Mouse (Mus musculus): ENCODE data around the gene Supt3. TPM values are rescaled to one million over a fixed set of nuclear protein-coding genes. Genes with fewer than 3 reads are reported as not detected.

Supt3 gene
- polyA plus RNA-seq (2015; fragmentation: Nextera tagmentation; extraction: Ambion mirVana) = 24.2 and 27.3 TPM in 2 replicates

- H3K4me2 ChIP-seq (ENCODE audit: low read length) = peak within 1 kb of the TSS; percentile 63
- H3K9ac ChIP-seq (ENCODE audit: low read depth, low read length) = peak within 1 kb of the TSS; percentile 97
- H3K36me3 ChIP-seq (ENCODE audit: control insufficient read depth, insufficient read depth, low read length) = no peaks in the 10 kb centered on the region
- peak; percentile 98 for ATAC-seq
- no peaks in the 10 kb centered on the region for H3K9me3 ChIP-seq (ENCODE audit: control insufficient read depth, low read length)
- H3K27ac ChIP-seq (ENCODE audit: low read depth, low read length) = peak within 1 kb of the TSS; percentile 93
- H3K27me3 ChIP-seq (replicated peaks; ENCODE audit: control insufficient read depth, insufficient read depth, low read length) = no peaks in the 10 kb centered on the region
- H3K4me3 ChIP-seq (ENCODE audit: low read length) = peak within 1 kb of the TSS; percentile 78
- peaks cover 7% of the 10 kb centered on the region for H3K4me1 ChIP-seq (ENCODE audit: control insufficient read depth, insufficient read depth, low read depth, low read length)
- under 1% methylated on average over 30 of the region's 40 CpGs for WGBS
Measured at GRCm38 (mm10) chr17:44776738-44777270, at the start of gene Supt3. Gene Supt3 (plus strand): TSS chr17:44777152.

- no peaks in the 10 kb centered on the region for H3K4me1 ChIP-seq (ENCODE audit: control insufficient read depth, insufficient read depth, low read depth, low read length)
- no peak for ATAC-seq
Measured at GRCm38 (mm10) chr17:44727675-44728074, 49.3 kb upstream of the Supt3 start.

GRCm38 (mm10) chr17:44728464-44728863 is 48.5 kb upstream of the Supt3 start:
- Histone ChIP-seq H3K27ac (ENCODE audit: low read depth, low read length) (no peak overlapping the region), H3K9me3 (ENCODE audit: control insufficient read depth, low read length) (no peaks in the 10 kb centered on the region), H3K4me1 (ENCODE audit: control insufficient read depth, insufficient read depth, low read depth, low read length) (no peaks in the 10 kb centered on the region), H3K4me2 (ENCODE audit: low read length) (no peak overlapping the region), H3K27me3 (replicated peaks; ENCODE audit: control insufficient read depth, insufficient read depth, low read length) (peaks cover 7% of the 10 kb centered on the region), H3K9ac (ENCODE audit: low read depth, low read length) (no peak overlapping the region), H3K36me3 (ENCODE audit: control insufficient read depth, insufficient read depth, low read length) (no peaks in the 10 kb centered on the region), H3K4me3 (ENCODE audit: low read length) (no peak overlapping the region)
- 40% methylated on average over 2 of the region's 2 CpGs for WGBS
- ATAC-seq = no peak

More at GRCm38 (mm10) chr17:44727675-44728074, 49.3 kb upstream of the Supt3 start:
- Histone ChIP-seq H3K9ac (ENCODE audit: low read depth, low read length) (no peak overlapping the region), H3K36me3 (ENCODE audit: control insufficient read depth, insufficient read depth, low read length) (no peaks in the 10 kb centered on the region), H3K9me3 (ENCODE audit: control insufficient read depth, low read length) (no peaks in the 10 kb centered on the region), H3K4me2 (ENCODE audit: low read length) (no peak overlapping the region), H3K27me3 (replicated peaks; ENCODE audit: control insufficient read depth, insufficient read depth, low read length) (peaks cover 7% of the 10 kb centered on the region), H3K27ac (ENCODE audit: low read depth, low read length) (no peak overlapping the region), H3K4me3 (ENCODE audit: low read length) (no peak overlapping the region)

GRCm38 (mm10) chr17:44733544-44734310 is 43.2 kb upstream of the Supt3 start:
- Histone ChIP-seq H3K27ac (ENCODE audit: low read depth, low read length) (no peak overlapping the region), H3K27me3 (replicated peaks; ENCODE audit: control insufficient read depth, insufficient read depth, low read length) (peaks cover 28% of the 10 kb centered on the region), H3K36me3 (ENCODE audit: control insufficient read depth, insufficient read depth, low read length) (no peaks in the 10 kb centered on the region), H3K9me3 (ENCODE audit: control insufficient read depth, low read length) (no peaks in the 10 kb centered on the region), H3K9ac (ENCODE audit: low read depth, low read length) (no peak overlapping the region), H3K4me3 (ENCODE audit: low read length) (peak overlapping the region; percentile 78), H3K4me2 (ENCODE audit: low read length) (peak overlapping the region; percentile 90), H3K4me1 (ENCODE audit: control insufficient read depth, insufficient read depth, low read depth, low read length) (peaks cover 31% of the 10 kb centered on the region)
- WGBS = 4% methylated on average over 23 of the region's 23 CpGs
- no peak for ATAC-seq

- 0% methylated on average over 48 of the region's 48 CpGs for WGBS
- 0 out of 2 replicates have a peak, but pooled peaks have one; percentile 13 for ATAC-seq
- Histone ChIP-seq H3K27me3 (replicated peaks; ENCODE audit: control insufficient read depth, insufficient read depth, low read length) (peaks cover 33% of the 10 kb centered on the region), H3K9me3 (ENCODE audit: control insufficient read depth, low read length) (no peaks in the 10 kb centered on the region), H3K36me3 (ENCODE audit: control insufficient read depth, insufficient read depth, low read length) (no peaks in the 10 kb centered on the region), H3K27ac (ENCODE audit: low read depth, low read length) (no peak overlapping the region), H3K9ac (ENCODE audit: low read depth, low read length) (peak overlapping the region; percentile 77), H3K4me3 (ENCODE audit: low read length) (peak overlapping the region; percentile 78), H3K4me1 (ENCODE audit: control insufficient read depth, insufficient read depth, low read depth, low read length) (peaks cover 31% of the 10 kb centered on the region), H3K4me2 (ENCODE audit: low read length) (peak overlapping the region; percentile 90)
Measured at GRCm38 (mm10) chr17:44734501-44735222, 42.3 kb upstream of the Supt3 start.

- H3K4me3 ChIP-seq (ENCODE audit: low read length) = peak overlapping the region; percentile 78
- H3K9me3 ChIP-seq (ENCODE audit: control insufficient read depth, low read length) = no peaks in the 10 kb centered on the region
- peaks cover 35% of the 10 kb centered on the region for H3K27me3 ChIP-seq (replicated peaks; ENCODE audit: control insufficient read depth, insufficient read depth, low read length)
- H3K4me1 ChIP-seq (ENCODE audit: control insufficient read depth, insufficient read depth, low read depth, low read length) = peaks cover 31% of the 10 kb centered on the region
- peak overlapping the region; percentile 77 for H3K9ac ChIP-seq (ENCODE audit: low read depth, low read length)
- no peaks in the 10 kb centered on the region for H3K36me3 ChIP-seq (ENCODE audit: control insufficient read depth, insufficient read depth, low read length)
- no peak overlapping the region for H3K27ac ChIP-seq (ENCODE audit: low read depth, low read length)
- peak; percentile 27 for ATAC-seq
- under 1% methylated on average over 57 of the region's 64 CpGs for WGBS
- peak overlapping the region; percentile 90 for H3K4me2 ChIP-seq (ENCODE audit: low read length)
Measured at GRCm38 (mm10) chr17:44735223-44735990, 41.5 kb upstream of the Supt3 start.

GRCm38 (mm10) chr17:44735991-44736561 is 40.9 kb upstream of the Supt3 start:
- ATAC-seq = peak; percentile 87
- Histone ChIP-seq H3K9me3 (ENCODE audit: control insufficient read depth, low read length) (no peaks in the 10 kb centered on the region), H3K27ac (ENCODE audit: low read depth, low read length) (no peak overlapping the region), H3K4me3 (ENCODE audit: low read length) (peak overlapping the region; percentile 78), H3K27me3 (replicated peaks; ENCODE audit: control insufficient read depth, insufficient read depth, low read length) (peaks cover 38% of the 10 kb centered on the region), H3K36me3 (ENCODE audit: control insufficient read depth, insufficient read depth, low read length) (no peaks in the 10 kb centered on the region), H3K4me2 (ENCODE audit: low read length) (peak overlapping the region; percentile 90), H3K9ac (ENCODE audit: low read depth, low read length) (peak overlapping the region; percentile 77), H3K4me1 (ENCODE audit: control insufficient read depth, insufficient read depth, low read depth, low read length) (peaks cover 31% of the 10 kb centered on the region)
- 0% methylated on average over 51 of the region's 73 CpGs for WGBS

GRCm38 (mm10) chr17:44737275-44738120 is 39.5 kb upstream of the Supt3 start:
- no peak overlapping the region for H3K9ac ChIP-seq (ENCODE audit: low read depth, low read length)
- no peaks in the 10 kb centered on the region for H3K9me3 ChIP-seq (ENCODE audit: control insufficient read depth, low read length)
- H3K27ac ChIP-seq (ENCODE audit: low read depth, low read length) = no peak overlapping the region
- H3K27me3 ChIP-seq (replicated peaks; ENCODE audit: control insufficient read depth, insufficient read depth, low read length) = peaks cover 32% of the 10 kb centered on the region
- under 1% methylated on average over 33 of the region's 33 CpGs for WGBS
- peak overlapping the region; percentile 2; the same call in 1 of the 2 replicates for H3K4me3 ChIP-seq (ENCODE audit: low read length)
- H3K4me2 ChIP-seq (ENCODE audit: low read length) = peak overlapping the region; percentile 41
- no peaks in the 10 kb centered on the region for H3K36me3 ChIP-seq (ENCODE audit: control insufficient read depth, insufficient read depth, low read length)
- H3K4me1 ChIP-seq (ENCODE audit: control insufficient read depth, insufficient read depth, low read depth, low read length) = peaks cover 31% of the 10 kb centered on the region
- ATAC-seq = no peak

All from hindbrain, embryonic 16.5 days (tissue).